Mouse (Mus musculus) spleen, adult 18-20 months (tissue): ENCODE data around the gene Helz.

Source experiments
- DNase-seq, 2 experiments: peaks; one replicate each; pipeline ENCODE4 v3.0.0; 2022; ENCODE audit warnings: mixed read lengths in 2 of 2

The Helz gene

GRCm38 (mm10) chr11:107617976-107618375 is 70.2 kb downstream of the Helz start:
- no peak for DNase-seq

- no peak for DNase-seq
Observed at GRCm38 (mm10) chr11:107624661-107625060, 76.9 kb downstream of the Helz start.

GRCm38 (mm10) chr11:107625746-107626145 is 78.0 kb downstream of the Helz start:
- DNase-seq = no peak

- no peak for DNase-seq
Observed at GRCm38 (mm10) chr11:107629504-107629903, 81.8 kb downstream of the Helz start.

- DNase-seq = no peak
Observed at GRCm38 (mm10) chr11:107629951-107630350, 82.2 kb downstream of the Helz start.

- DNase-seq = no peak
Observed at GRCm38 (mm10) chr11:107631124-107631523, 83.4 kb downstream of the Helz start.

GRCm38 (mm10) chr11:107633563-107634146 is 85.9 kb downstream of the Helz start:
- no peak for DNase-seq

- no peak for DNase-seq
Observed at GRCm38 (mm10) chr11:107638137-107638536, 90.4 kb downstream of the Helz start.

GRCm38 (mm10) chr11:107639657-107640056 is 91.9 kb downstream of the Helz start:
- no peak for DNase-seq

GRCm38 (mm10) chr11:107644461-107644860 is 96.7 kb downstream of the Helz start:
- DNase-seq = no peak

GRCm38 (mm10) chr11:107647330-107647729 is 99.6 kb downstream of the Helz start:
- DNase-seq = no peak

- no peak for DNase-seq
Observed at GRCm38 (mm10) chr11:107648668-107649067, 100.9 kb downstream of the Helz start.

GRCm38 (mm10) chr11:107649458-107649857 is 101.7 kb downstream of the Helz start:
- no peak for DNase-seq

GRCm38 (mm10) chr11:107650422-107651051 is 102.8 kb downstream of the Helz start:
- no peak for DNase-seq

GRCm38 (mm10) chr11:107651391-107651790 is 103.7 kb downstream of the Helz start:
- no peak for DNase-seq

GRCm38 (mm10) chr11:107652137-107652536 is 104.4 kb downstream of the Helz start:
- no peak for DNase-seq

- DNase-seq = no peak
Observed at GRCm38 (mm10) chr11:107655538-107655937, 107.8 kb downstream of the Helz start.

GRCm38 (mm10) chr11:107657117-107657516 is 109.4 kb downstream of the Helz start:
- no peak for DNase-seq

- DNase-seq = no peak
Observed at GRCm38 (mm10) chr11:107660452-107660851, 112.7 kb downstream of the Helz start.

GRCm38 (mm10) chr11:107662666-107663065 is 114.9 kb downstream of the Helz start:
- DNase-seq = no peak

GRCm38 (mm10) chr11:107667542-107667941 is 119.8 kb downstream of the Helz start:
- DNase-seq = no peak

- DNase-seq = no peak
Observed at GRCm38 (mm10) chr11:107668223-107668622, 120.5 kb downstream of the Helz start.

GRCm38 (mm10) chr11:107668977-107669376 is 121.2 kb downstream of the Helz start:
- no peak for DNase-seq

GRCm38 (mm10) chr11:107674006-107674405 is 126.3 kb downstream of the Helz start:
- DNase-seq = no peak

GRCm38 (mm10) chr11:107674601-107675000 is 126.9 kb downstream of the Helz start:
- DNase-seq = no peak
